Mouse (Mus musculus) olfactory bulb, adult 2 months (tissue): ENCODE measurements around the gene Brd3os.

Experiments
- CTCF ChIP-seq: fragments of 200-500 bp; IDR thresholded peaks from 2 replicates; pipeline ENCODE4 v1.5.1; 2012; ENCODE audit warnings: low read depth, mild to moderate bottlenecking, low read length, moderate library complexity; ENCODE audit not compliant: insufficient read depth
- POLR2A ChIP-seq: fragments of 200-500 bp; IDR thresholded peaks from 2 replicates; pipeline ENCODE4 v1.6.1; 2012; ENCODE audit warnings: mild to moderate bottlenecking, low read depth, low read length, moderate library complexity; ENCODE audit not compliant: insufficient read depth

DNA sequence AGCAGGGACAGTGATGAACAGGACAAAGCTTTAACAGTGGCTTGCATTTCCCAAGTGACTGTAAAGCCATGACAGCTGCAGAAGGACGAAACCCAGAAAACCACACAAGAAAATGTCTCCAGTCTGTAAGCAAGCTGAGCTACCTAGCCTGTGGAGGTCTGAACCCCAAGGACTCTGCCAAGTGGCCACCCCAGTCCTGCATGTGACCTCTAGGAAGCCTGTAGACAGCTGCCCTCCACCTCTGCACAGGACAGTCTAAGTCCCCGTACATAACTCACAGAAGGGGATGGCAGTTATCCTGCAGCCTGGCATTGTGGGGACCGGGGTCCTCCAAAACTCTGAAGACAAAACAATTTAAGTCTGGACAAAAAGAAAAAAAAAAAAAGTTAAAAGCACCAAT lies 3.8 kb downstream of the Brd3os start:
- TF ChIP-seq POLR2A: no peak
- no peak for TF ChIP-seq CTCF
